Mouse (Mus musculus): Measurements from ENCODE around the gene Sox2.

Sox2 gene

DNA sequence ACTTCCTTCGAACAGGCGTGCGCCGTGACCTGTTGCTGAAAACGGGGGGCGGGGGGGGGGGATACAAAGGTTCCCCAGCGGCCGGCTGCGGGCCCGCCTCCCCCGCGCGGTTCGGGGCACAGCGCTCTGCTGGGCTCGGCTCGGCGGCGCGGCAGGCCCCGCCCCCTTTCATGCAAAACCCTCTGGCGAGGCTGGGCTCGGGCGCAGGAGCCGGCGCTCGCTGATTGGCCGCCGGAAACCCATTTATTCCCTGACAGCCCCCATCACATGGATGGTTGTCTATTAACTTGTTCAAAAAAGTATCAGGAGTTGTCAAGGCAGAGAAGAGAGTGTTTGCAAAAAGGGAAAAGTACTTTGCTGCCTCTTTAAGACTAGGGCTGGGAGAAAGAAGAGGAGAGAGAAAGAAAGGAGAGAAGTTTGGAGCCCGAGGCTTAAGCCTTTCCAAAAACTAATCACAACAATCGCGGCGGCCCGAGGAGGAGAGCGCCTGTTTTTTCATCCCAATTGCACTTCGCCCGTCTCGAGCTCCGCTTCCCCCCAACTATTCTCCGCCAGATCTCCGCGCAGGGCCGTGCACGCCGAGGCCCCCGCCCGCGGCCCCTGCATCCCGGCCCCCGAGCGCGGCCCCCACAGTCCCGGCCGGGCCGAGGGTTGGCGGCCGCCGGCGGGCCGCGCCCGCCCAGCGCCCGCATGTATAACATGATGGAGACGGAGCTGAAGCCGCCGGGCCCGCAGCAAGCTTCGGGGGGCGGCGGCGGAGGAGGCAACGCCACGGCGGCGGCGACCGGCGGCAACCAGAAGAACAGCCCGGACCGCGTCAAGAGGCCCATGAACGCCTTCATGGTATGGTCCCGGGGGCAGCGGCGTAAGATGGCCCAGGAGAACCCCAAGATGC lies at the start of gene Sox2:
Gene Sox2, plus strand, starts transcription at position 680 of the 895 bp plus-strand sequence.
- no peak for DNase-seq (ENCODE audit: low read depth, low spot score)

DNA sequence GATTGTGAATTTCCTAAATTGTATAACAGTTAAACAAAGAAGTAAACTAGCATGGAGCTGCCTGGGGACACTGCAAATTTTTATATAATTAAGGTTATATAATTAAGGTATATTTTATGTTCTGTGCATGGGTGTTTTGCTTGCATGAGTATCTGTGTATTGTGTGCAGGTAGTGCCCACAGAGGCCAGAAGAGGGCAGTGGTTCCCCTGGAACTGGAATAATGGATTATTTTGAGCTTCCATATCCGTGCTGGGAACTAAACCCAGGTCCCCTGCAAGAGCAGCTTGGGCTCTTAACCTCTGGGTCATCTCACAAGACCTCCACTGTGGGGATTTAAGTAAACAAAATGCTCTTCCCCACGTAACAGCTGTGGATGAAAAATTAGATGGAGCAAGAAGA lies 49.1 kb upstream of the Sox2 start:
- no peak for DNase-seq (ENCODE audit: low read depth, low spot score)

GRCm38 (mm10) chr3:34614107-34614506 lies 36.1 kb upstream of the Sox2 start:
- no peak for DNase-seq (ENCODE audit: low read depth, low spot score)

DNA sequence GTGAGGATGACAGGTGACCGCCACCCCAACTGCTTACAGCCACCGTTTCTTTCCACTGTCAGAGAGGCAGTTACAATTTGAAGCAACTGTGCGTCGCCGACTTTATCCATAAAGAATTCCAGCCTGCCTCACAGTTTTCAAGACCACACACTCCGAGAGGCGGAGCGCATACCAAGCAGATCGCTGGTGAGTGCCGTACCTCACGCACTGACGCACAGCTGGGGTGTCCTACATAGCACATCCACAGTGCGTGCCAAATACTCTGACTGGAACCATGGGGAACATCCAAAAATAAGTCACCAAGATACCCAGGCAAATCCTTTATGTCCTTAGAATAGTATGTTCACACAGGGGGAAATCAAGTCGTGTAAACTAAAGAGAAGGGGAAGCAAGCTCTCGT lies 34.7 kb upstream of the Sox2 start:
- no peak for DNase-seq (ENCODE audit: low read depth, low spot score)

GRCm38 (mm10) chr3:34618934-34619333 lies 31.3 kb upstream of the Sox2 start:
- no peak for DNase-seq (ENCODE audit: low read depth, low spot score)

GRCm38 (mm10) chr3:34620121-34620520 lies 30.1 kb upstream of the Sox2 start:
- no peak for DNase-seq (ENCODE audit: low read depth, low spot score)

DNA sequence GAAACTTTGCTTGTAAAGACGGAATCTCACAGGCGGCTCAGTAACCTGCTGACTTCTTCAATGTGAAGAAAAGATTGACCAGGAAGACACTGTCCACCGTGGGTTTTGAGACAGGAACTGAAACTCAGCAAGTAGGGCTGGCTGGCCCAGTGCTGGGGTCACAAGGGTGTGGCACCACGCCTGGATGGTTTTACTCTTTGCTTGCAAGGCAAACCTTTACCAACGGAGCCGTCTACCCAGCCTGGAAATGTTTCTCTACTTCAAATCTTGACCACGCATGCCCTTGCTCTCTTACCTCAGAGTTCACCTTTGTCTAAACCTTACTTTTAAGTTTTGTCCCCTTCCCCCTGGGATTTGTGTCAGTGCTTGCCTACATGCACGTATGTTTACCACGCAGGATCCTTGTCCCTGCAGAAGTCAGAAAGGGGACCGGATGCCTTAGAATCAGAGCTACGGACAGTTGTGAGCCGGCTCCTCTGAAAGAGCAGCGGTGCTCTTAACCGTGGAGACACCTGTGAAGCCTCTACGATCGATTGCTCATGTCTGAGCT lies 25.4 kb upstream of the Sox2 start:
- DNase-seq (ENCODE audit: low read depth, low spot score): no peak

DNA sequence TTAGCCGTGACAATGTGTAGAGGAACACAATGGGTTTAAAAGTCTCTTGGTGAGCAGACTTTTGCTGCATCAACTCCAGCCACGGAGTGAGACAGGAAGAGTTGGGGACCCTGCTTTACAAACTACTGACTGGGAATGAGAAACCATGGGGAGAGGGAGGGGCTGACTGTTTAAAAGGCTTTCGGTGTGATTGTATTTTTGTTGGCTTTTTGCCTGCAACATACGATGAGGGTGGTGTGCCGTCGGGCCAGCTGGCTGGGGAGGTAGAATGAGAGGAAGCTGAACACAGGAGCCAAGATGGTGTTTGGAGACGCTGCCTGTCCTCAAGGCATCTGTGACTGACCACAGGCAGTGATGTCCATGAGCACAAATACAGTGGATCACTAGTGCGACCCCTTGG lies 23.7 kb upstream of the Sox2 start:
- no peak for DNase-seq (ENCODE audit: low read depth, low spot score)

- DNase-seq (ENCODE audit: low read depth, low spot score): no peak
Observed at GRCm38 (mm10) chr3:34630031-34630430, 20.2 kb upstream of the Sox2 start.

DNA sequence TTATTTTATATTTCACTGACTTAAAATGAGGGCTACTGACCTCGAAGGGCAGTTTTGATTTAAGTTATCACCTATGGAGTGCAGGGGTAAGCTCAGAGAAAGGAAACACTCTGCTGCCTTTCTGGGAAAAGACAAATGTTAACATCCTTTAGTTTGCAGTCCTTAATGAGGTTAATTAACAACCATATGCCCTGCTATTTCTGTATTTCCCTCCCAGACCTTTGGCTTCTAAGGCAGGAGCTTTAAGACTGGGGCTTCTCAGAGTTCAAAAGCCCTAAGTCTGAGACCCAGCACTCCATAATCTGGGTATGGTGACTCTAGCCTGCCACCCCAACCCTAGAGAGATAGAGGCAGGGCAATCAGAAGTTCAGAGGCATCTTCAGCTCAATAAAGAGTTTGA lies 19.5 kb upstream of the Sox2 start:
- DNase-seq (ENCODE audit: low read depth, low spot score): no peak

- DNase-seq (ENCODE audit: low read depth, low spot score): no peak
Observed at GRCm38 (mm10) chr3:34636958-34637357, 13.2 kb upstream of the Sox2 start.

DNA sequence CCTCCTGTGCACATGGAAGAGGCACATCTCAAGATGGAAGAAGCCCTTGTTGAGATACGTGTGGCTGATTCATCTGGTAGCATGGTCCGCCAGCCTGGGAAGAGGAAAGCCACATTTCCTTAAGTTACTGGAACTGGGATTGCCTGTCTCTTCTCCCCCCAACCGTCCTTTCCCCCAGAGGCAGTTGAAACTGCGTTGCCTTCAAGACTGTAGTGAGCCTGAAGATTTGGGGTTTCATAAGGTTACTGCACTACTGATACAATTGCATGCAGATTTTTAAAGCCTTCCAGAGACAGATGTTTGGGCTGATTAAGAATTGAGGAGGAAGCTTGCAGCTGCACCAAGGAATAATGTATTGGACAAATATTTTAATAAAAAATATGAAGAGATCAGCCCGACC lies 12.7 kb upstream of the Sox2 start:
- no peak for DNase-seq (ENCODE audit: low read depth, low spot score)

- DNase-seq (ENCODE audit: low read depth, low spot score): no peak
Observed at GRCm38 (mm10) chr3:34637926-34638325, 12.3 kb upstream of the Sox2 start.

DNA sequence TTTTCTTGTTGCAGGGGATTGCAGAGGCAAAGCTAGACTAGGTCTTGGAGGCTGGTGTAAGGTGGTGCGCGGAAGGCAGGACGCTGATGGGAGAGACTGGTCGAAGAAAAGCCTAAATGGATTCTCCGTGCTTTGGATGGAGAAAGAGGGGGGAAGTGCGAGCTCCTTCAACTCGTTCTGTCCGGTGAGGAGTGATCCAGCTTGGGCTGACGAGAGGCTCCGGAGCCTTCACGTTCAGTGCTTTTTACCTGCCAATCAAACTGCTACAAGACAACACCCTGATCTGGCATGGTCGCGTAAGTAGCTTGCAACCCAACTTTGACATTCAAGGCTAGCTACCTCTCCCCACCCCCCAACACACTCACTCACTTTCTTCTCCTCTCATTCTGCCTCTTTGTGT lies 11.9 kb upstream of the Sox2 start:
- DNase-seq (ENCODE audit: low read depth, low spot score): no peak

DNA sequence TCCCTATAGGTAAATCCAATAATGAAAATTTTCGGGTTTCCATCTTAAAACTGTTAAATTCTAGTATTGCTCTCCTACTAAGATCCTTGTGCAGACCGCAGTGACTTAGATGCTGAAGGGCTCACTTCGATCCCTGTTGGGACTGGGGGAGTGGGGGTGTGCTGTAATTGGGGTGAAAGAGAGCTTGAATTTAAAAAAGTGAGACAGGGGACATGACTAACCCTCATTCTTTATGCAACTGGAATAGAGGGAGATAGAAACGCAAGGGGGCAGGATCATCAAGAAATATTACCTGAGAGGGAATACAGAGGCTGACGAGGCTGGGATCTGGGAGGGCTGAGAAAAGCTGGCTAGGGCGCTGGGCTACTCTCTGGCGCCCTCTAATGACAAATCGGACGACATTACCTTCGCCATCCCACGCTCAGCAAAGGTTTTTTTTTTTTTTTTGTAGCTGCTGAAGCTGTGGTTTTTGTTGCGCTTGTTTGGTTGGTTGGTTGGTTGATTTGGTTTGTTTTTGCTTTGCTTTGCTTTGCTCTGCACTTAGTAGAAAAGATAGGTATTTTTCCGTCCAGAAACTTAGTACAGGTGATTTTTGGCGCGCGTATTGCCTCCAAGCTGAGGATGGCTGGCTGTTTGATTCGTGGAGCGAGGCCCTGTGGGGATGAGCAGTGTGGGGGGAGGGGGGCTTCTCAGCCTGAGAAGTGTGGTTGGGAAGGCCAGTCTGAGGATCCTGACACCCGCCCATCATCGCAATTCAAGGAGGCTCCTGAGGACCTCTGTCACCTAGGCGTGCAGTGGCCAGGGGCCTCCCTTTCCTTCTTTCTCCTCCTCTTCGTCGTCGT lies 11.0 kb upstream of the Sox2 start:
- DNase-seq (ENCODE audit: low read depth, low spot score): no peak

- DNase-seq (ENCODE audit: low read depth, low spot score): no peak
Observed at GRCm38 (mm10) chr3:34639873-34640270, 10.3 kb upstream of the Sox2 start.

- DNase-seq (ENCODE audit: low read depth, low spot score): no peak
Observed at GRCm38 (mm10) chr3:34640276-34640675, 9.9 kb upstream of the Sox2 start.

DNA sequence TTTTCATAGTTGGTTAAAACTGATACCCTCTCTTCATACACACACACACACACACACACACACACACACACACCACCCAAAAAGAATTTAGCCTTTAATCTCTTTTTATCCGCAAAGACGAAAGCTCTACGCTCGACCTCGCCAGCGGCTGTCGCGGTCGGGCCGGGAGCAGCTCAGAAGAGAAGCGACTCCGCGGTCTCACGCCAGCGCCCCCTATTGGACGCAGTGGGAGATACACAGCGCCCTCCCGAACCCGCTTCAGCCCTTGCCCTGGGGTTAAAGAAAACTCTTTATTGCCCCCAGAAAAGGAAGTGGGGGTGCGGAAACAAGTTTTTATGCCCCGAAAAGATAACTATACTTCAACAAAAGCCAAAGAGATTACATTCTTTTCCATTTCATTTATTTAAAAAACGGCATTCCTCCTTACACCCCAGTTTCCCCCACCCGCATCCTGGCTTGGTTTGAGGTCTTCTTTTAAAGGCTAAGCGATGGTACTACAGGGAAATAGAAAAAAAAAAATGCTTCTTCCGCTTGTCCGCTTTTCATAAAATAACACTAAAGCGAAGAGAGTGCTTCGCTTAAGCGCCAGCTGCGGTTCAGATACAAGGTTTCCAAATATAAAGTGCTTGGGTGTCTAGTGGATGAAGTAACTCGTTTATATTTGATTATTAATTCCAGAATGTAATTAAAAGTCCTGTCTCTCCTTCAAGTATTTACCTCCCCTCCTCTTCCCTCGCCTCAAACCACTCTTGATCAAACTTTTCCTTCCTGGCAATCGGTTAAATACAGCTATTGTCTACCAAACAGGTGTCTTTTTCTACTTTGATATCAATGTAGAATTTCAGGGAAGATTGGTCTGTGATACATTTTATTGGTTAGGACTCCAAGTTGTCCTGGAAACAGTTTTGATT lies 9.3 kb upstream of the Sox2 start:
- DNase-seq (ENCODE audit: low read depth, low spot score): no peak

GRCm38 (mm10) chr3:34641756-34642497 lies 8.3 kb upstream of the Sox2 start:
- no peak for DNase-seq (ENCODE audit: low read depth, low spot score)

- no peak for DNase-seq (ENCODE audit: low read depth, low spot score)
Observed at GRCm38 (mm10) chr3:34642498-34642941, 7.7 kb upstream of the Sox2 start.

- DNase-seq (ENCODE audit: low read depth, low spot score): no peak
Observed at GRCm38 (mm10) chr3:34643067-34643466, 7.1 kb upstream of the Sox2 start.

Data from embryo, embryonic 11.5 days (tissue).